Mouse (Mus musculus): Measurements from ENCODE around the gene H2-Q7. TPM values are rescaled to one million over a fixed set of nuclear protein-coding genes. Genes with fewer than 3 reads are reported as not detected.
"Not testable (repeated sequence)": the region's sequence is repeated elsewhere in the genome, so short reads cannot be mapped to it uniquely, and the experiment has no call there.

H2-Q7 gene
- polyA plus RNA-seq, 1 experiment from 2014 or later, result 23.9 TPM

- H3K4me3 ChIP-seq (replicated peaks); H3K4me2 ChIP-seq; H3K9ac ChIP-seq; H3K36me3 ChIP-seq; ATAC-seq (ENCODE audit: low read depth); DNase-seq; H3K27ac ChIP-seq; H3K4me1 ChIP-seq (replicated peaks); H3K9me3 ChIP-seq (replicated peaks): not testable (repeated sequence)
- H3K27me3 ChIP-seq, result peaks cover 43% of the 10 kb centered on the region
- 76% methylated on average over 5 of the region's 5 CpGs for WGBS (ENCODE audit: insufficient replicate concordance)
Measured at GRCm38 (mm10) chr17:35422360-35422759, 16.6 kb upstream of the H2-Q7 start.

DNA sequence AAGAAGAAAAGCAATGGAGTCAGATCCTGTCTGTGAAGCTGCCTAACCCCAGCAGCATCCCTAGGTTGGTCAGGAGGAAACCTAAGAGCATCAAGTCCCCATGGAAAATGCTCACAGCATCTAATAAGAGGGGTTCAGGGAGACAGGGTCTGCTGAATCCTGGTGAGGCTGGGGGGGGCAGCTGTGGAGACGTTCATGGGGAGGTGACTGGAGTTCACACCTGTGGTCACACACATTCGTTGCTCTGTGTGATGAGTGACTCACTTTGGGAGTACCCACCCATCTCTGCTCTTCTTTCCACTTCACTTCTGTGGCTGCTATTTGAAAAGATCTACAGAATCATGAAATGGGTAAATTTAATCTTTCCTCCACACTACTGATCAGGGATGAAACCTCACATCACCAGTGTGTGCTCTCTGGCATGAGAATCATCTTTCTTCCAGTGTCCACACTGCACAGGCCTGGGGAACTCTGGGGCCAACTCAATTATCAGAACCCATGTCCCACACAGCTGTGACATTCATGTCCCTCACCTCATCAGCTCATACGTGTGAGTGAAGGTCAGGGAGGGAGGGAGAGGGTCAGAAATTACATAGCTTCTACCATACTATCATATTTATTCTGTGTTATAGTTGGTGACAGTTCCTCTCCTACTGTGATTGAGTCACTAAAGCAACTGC, 15.7 kb upstream of the H2-Q7 start:
- H3K4me3 ChIP-seq (replicated peaks); H3K4me2 ChIP-seq; H3K9ac ChIP-seq; H3K36me3 ChIP-seq; H3K9me3 ChIP-seq (replicated peaks); ATAC-seq (ENCODE audit: low read depth); H3K4me1 ChIP-seq (replicated peaks); DNase-seq; H3K27ac ChIP-seq: not testable (repeated sequence)
- H3K27me3 ChIP-seq, result peaks cover 43% of the 10 kb centered on the region
- 38% methylated on average over 3 of the region's 3 CpGs for WGBS (ENCODE audit: insufficient replicate concordance)

DNA sequence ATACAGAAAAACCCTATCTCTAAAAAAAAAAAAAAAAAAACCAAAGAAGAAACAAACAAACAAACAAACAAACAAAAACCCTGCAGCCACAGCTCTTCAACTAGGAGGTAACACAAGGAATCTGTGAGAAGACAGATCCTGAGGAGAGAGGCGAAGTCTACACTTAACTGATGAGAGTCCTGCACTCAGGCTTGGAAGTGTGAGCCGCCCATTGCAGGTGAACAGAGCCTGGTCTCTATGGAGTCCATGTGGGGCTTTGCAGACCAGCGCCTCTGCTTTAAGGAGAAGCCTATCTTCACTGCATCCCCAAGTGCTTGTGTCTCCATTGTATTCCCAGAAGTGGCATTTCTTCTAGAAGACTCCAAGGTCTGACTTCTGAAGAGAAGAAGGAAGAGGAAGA, 14.8 kb upstream of the H2-Q7 start:
- not testable (repeated sequence) for H3K9me3 ChIP-seq (replicated peaks); H3K4me3 ChIP-seq (replicated peaks); H3K9ac ChIP-seq; H3K27ac ChIP-seq; DNase-seq; H3K36me3 ChIP-seq; H3K4me1 ChIP-seq (replicated peaks); ATAC-seq (ENCODE audit: low read depth); H3K4me2 ChIP-seq
- H3K27me3 ChIP-seq, result peaks cover 43% of the 10 kb centered on the region
- WGBS (ENCODE audit: insufficient replicate concordance), result 51% methylated on average over 3 of the region's 3 CpGs

GRCm38 (mm10) chr17:35424624-35425416, 14.1 kb upstream of the H2-Q7 start, which contains the start of gene H2-Q6:
Gene H2-Q6, plus strand, starts transcription at chr17:35424850.
- DNase-seq; H3K9me3 ChIP-seq (replicated peaks); H3K36me3 ChIP-seq; H3K4me1 ChIP-seq (replicated peaks); H3K27ac ChIP-seq: not testable (repeated sequence)
- Histone ChIP-seq H3K4me2 (peak within 1 kb of the TSS; percentile 51), H3K9ac (peak within 1 kb of the TSS; percentile 47; the same call in 1 of the 2 replicates), H3K4me3 (replicated peaks) (peak within 1 kb of the TSS; percentile 39), H3K27me3 (peaks cover 47% of the 10 kb centered on the region)
- peak; percentile 79 for ATAC-seq (ENCODE audit: low read depth)
- 4% methylated on average over 62 of the region's 66 CpGs for WGBS (ENCODE audit: insufficient replicate concordance)

GRCm38 (mm10) chr17:35425474-35425873, 13.5 kb upstream of the H2-Q7 start:
- H3K36me3 ChIP-seq; DNase-seq; H3K27ac ChIP-seq; H3K9ac ChIP-seq; H3K9me3 ChIP-seq (replicated peaks); H3K4me1 ChIP-seq (replicated peaks): not testable (repeated sequence)
- Histone ChIP-seq H3K4me3 (replicated peaks) (peak overlapping the region; percentile 39), H3K27me3 (peaks cover 41% of the 10 kb centered on the region), H3K4me2 (peak overlapping the region; percentile 51)
- WGBS (ENCODE audit: insufficient replicate concordance), result 16% methylated on average over 28 of the region's 28 CpGs
- peak; percentile 32; the same call in 1 of the 2 replicates for ATAC-seq (ENCODE audit: low read depth)

GRCm38 (mm10) chr17:35428883-35429282, 10.1 kb upstream of the H2-Q7 start:
- peaks cover 28% of the 10 kb centered on the region for H3K27me3 ChIP-seq
- H3K27ac ChIP-seq; H3K4me2 ChIP-seq; DNase-seq; H3K9ac ChIP-seq; H3K4me1 ChIP-seq (replicated peaks); ATAC-seq (ENCODE audit: low read depth); H3K4me3 ChIP-seq (replicated peaks); H3K9me3 ChIP-seq (replicated peaks); H3K36me3 ChIP-seq: not testable (repeated sequence)
- WGBS (ENCODE audit: insufficient replicate concordance), result 56% methylated on average over 6 of the region's 6 CpGs

DNA sequence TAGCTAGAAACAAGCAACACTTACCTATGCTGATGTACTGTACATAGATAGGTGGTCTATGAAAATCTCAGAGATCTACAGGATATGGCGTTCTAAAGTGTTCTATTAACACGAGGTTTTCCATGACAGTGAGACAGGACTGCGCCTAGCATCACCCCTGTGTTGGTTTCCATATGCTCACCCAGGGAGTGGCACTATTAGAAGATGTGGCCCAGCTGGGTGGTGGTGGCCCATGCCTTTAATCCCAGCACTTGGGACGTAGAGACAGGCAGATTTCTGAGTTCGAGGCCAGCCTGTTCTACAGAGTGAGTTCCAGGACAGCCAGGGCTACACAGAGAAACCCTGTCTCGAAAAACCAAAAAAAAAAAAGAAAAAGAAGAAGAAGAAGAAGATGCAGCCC, 8.3 kb upstream of the H2-Q7 start:
- peaks cover 14% of the 10 kb centered on the region for H3K27me3 ChIP-seq
- H3K4me3 ChIP-seq (replicated peaks); H3K4me1 ChIP-seq (replicated peaks); DNase-seq; ATAC-seq (ENCODE audit: low read depth); H3K36me3 ChIP-seq; H3K9me3 ChIP-seq (replicated peaks); H3K27ac ChIP-seq; H3K4me2 ChIP-seq; H3K9ac ChIP-seq: not testable (repeated sequence)
- WGBS (ENCODE audit: insufficient replicate concordance), result 60% methylated on average over 6 of the region's 6 CpGs

GRCm38 (mm10) chr17:35432167-35432566, 6.8 kb upstream of the H2-Q7 start:
- 49% methylated on average over 3 of the region's 3 CpGs for WGBS (ENCODE audit: insufficient replicate concordance)
- not testable (repeated sequence) for H3K4me1 ChIP-seq (replicated peaks); DNase-seq; ATAC-seq (ENCODE audit: low read depth); H3K9ac ChIP-seq; H3K4me2 ChIP-seq; H3K4me3 ChIP-seq (replicated peaks); H3K27ac ChIP-seq; H3K36me3 ChIP-seq; H3K27me3 ChIP-seq; H3K9me3 ChIP-seq (replicated peaks)

DNA sequence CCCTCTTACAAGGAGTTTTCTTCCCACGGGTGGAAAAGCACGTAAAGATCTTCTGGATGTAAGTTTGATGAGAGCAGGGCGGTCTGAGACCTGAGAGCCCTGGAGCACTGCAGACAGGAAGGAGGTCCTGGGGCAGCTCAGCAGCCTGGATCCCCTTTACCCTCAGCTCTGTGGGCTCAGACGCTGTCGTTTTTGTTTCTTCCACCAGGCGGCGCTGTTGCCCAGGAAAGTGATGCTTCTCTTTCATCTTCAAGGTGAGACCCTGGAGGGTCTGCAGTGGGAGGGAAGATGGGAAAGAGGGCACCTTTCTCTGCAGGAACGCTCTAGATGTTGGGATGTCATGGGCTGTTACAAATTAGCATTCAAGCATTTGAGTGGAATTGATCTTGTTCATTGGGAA, 4.1 kb upstream of the H2-Q7 start:
- H3K27me3 ChIP-seq, result peaks cover 24% of the 10 kb centered on the region
- not testable (repeated sequence) for ATAC-seq (ENCODE audit: low read depth); H3K9me3 ChIP-seq (replicated peaks); H3K9ac ChIP-seq; H3K27ac ChIP-seq; H3K4me3 ChIP-seq (replicated peaks); H3K4me2 ChIP-seq; DNase-seq; H3K4me1 ChIP-seq (replicated peaks); H3K36me3 ChIP-seq
- WGBS (ENCODE audit: insufficient replicate concordance), result 9% methylated on average over 8 of the region's 8 CpGs

DNA sequence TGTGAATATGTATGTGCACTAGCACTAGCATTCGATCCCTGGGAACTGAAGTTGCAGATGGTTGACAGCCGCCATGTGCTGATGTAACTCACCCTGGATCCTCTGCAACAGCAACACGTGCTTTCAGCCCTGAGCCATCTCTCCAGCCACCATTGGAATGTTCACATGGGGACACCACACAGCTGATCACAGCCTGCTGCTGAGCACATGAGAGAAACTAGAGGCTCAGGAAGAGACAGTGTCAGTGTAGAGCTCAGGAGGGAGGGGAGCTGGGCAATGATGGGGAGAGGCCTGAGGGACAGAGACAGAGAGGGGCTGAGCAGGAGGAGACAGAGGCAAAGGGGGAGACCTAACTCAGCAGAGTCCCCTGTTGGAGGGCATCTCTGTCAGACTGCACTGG, 3.4 kb upstream of the H2-Q7 start:
- H3K4me1 ChIP-seq (replicated peaks); H3K4me3 ChIP-seq (replicated peaks); H3K27ac ChIP-seq; H3K9me3 ChIP-seq (replicated peaks); ATAC-seq (ENCODE audit: low read depth); H3K36me3 ChIP-seq; H3K9ac ChIP-seq; DNase-seq; H3K4me2 ChIP-seq: not testable (repeated sequence)
- H3K27me3 ChIP-seq, result peaks cover 31% of the 10 kb centered on the region
- 60% methylated on average over 3 of the region's 3 CpGs for WGBS (ENCODE audit: insufficient replicate concordance)

- not testable (repeated sequence) for H3K9me3 ChIP-seq (replicated peaks); ATAC-seq (ENCODE audit: low read depth); H3K4me3 ChIP-seq (replicated peaks); H3K36me3 ChIP-seq; H3K27ac ChIP-seq; H3K4me1 ChIP-seq (replicated peaks); H3K4me2 ChIP-seq; H3K9ac ChIP-seq; DNase-seq
- WGBS (ENCODE audit: insufficient replicate concordance), result 29% methylated on average over 1 of the region's 1 CpGs
- H3K27me3 ChIP-seq, result peaks cover 32% of the 10 kb centered on the region
Measured at GRCm38 (mm10) chr17:35437386-35437936, 1.5 kb upstream of the H2-Q7 start.
